23 mouse cellular contexts compared by ENCODE assay signal in the genomic region with DNA sequence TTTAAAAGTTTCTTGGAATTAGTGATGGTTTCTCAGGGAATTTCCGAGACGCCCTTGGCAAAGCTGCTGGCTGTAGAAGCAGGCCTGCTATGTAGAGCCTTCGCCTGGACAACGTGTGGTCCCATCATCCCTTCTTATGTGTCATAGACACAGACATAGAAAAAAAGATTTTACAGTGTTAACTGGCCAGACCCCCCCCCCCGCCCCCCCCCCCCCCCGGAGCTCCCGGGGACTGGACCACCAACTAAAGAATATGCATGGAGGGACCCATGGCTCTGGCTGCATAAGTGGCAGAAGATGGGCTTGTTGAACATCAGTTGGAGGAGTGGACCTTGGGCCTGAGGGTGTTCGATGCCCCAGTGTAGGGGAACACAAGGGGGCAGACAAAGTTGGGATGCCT. TPM values are rescaled to one million over a fixed set of nuclear protein-coding genes. Genes with fewer than 3 reads are reported as not detected.
DNase-seq lines count a peak whose midpoint lies in the region; ATAC-seq and TF ChIP-seq lines count a peak whose summit lies in the region.
"Had no signal": no experiment of that assay in that cellular context is flagged by ENCODE, and none has a peak within 500 bp of the region (broad histone marks: within the 10 kb centered on the region; RNA-seq: fewer than 3 reads in every experiment).

No protein-coding gene starts in this region.

- no peak for TF ChIP-seq CTCF in gastrocnemius, adult 2 months (IDR thresholded peaks at IDR 0.05)

- no peak overlapping the region for H3K4me2 ChIP-seq in heart, embryonic 13.5 days

- H3K27ac ChIP-seq in gastrocnemius, adult 2 months: peak overlapping the region; percentile 94
- H3K27ac ChIP-seq in heart, embryonic 10.5 days: no peak overlapping the region
- no peak overlapping the region for H3K27ac ChIP-seq in heart, embryonic 13.5 days (replicated peaks)

- H3K9me3 ChIP-seq in heart, embryonic 10.5 days: no peaks in the 10 kb centered on the region
- H3K9me3 ChIP-seq in heart, embryonic 13.5 days: no peaks in the 10 kb centered on the region
- H3K9me3 ChIP-seq: G1E had no signal

- H3K27me3 ChIP-seq in heart, embryonic 10.5 days (ENCODE audit: insufficient read depth, poor library complexity, severe bottlenecking): no peaks in the 10 kb centered on the region
- no peaks in the 10 kb centered on the region for H3K27me3 ChIP-seq in heart, embryonic 13.5 days (replicated peaks)
- H3K27me3 ChIP-seq: CH12.LX, Patski had no signal

- H3K36me3 ChIP-seq in heart, embryonic 10.5 days: peaks cover 17% of the 10 kb centered on the region
- peaks cover 22% of the 10 kb centered on the region for H3K36me3 ChIP-seq in heart, embryonic 13.5 days

- H3K4me3 ChIP-seq in gastrocnemius, adult 2 months: no peak overlapping the region; the same call in 1 of the 2 replicates
- H3K4me3 ChIP-seq in heart, embryonic 10.5 days: no peak overlapping the region
- H3K4me3 ChIP-seq in heart, embryonic 13.5 days: no peak overlapping the region

- 82% methylated on average over 8 of the region's 8 CpGs for WGBS in heart, embryonic 10.5 days
- 72% methylated on average over 8 of the region's 8 CpGs for WGBS in heart, embryonic 13.5 days

- 0 out of 2 replicates have a peak overlapping the region, but pooled peaks have one; percentile 10 for H3K9ac ChIP-seq in heart, embryonic 13.5 days

- intact Hi-C loops in gastrocnemius, adult 2 months (cut with DNase I): no loop called here
- intact Hi-C loops in heart, postnatal 25 days (cut with DNase I): no loop called here

- H3K4me1 ChIP-seq in heart, embryonic 10.5 days: peaks cover 63% of the 10 kb centered on the region
- H3K4me1 ChIP-seq in heart, embryonic 13.5 days: peaks cover 82% of the 10 kb centered on the region

- no peak for DNase-seq in gastrocnemius, adult 2 months
- no peak for DNase-seq in gastrocnemius, postnatal 4 days (ENCODE audit: low spot score in 2 of 2)
- peak; percentile 78 for DNase-seq in heart, adult 11 months
- no peak for DNase-seq in heart, postnatal 25 days (ENCODE audit: low spot score)
- DNase-seq in heart, embryonic 10.5 days (ENCODE audit: low spot score): peak; percentile 61
- no peak for DNase-seq in heart, adult 18-20 months
- no peak for DNase-seq in heart, adult 8-10 months (ENCODE audit: low spot score)
- DNase-seq: adrenal gland, adult 2 months; adrenal gland, adult 8-10 months; adrenal gland, postnatal 10 days; adrenal gland, postnatal 14 days; adrenal gland, postnatal 25 days; adrenal gland, postnatal 36 days; B cell, adult 2 months; cerebellum, adult 11 months; cerebellum, adult 11-12 months had no signal

- no peak for ATAC-seq in heart, embryonic 13.5 days (ENCODE audit: extremely low read depth, insufficient number of reproducible peaks, low FRiP score, low TSS enrichment)
- ATAC-seq: activated CD4-positive, CD25-positive, alpha-beta regulatory T cell, adult 4 months; CD4-positive, CD25-positive, alpha-beta regulatory T cell, adult 4 months; Patski had no signal

RNA-seq across cellular contexts. Expression of a gene that starts 11.6 kb away (rescaled TPM):
- 100 to 1,000 TPM; 397 to 426 TPM for total RNA-seq in gastrocnemius, adult 2 months (2021)
- 100 to 1,000 TPM; 137 to 148 TPM for total RNA-seq in gastrocnemius, postnatal 4 days (2021)
- 100 to 1,000 TPM; 257 to 283 TPM for total RNA-seq in heart, postnatal 25 days (2021)
- polyA plus RNA-seq in heart, embryonic 10.5 days (2016; fragmentation: Nextera tagmentation; extraction: Ambion mirVana): 55.0 and 60.0 TPM in 2 replicates
- 100 to 1,000 TPM; 383 to 397 TPM for total RNA-seq in heart, adult 18-20 months (2021)
- polyA plus RNA-seq in heart, embryonic 13.5 days (2015; fragmentation: Nextera tagmentation; extraction: Ambion mirVana): 47.5 and 51.0 TPM in 2 replicates
- 100 to 1,000 TPM; 361 to 439 (median 426) TPM for total RNA-seq in heart, adult 8-10 months (2022)

RNA-seq across cellular contexts. Expression of a gene that starts 39.6 kb away (rescaled TPM):
- not detected for total RNA-seq in gastrocnemius, adult 2 months (2021)
- not detected for total RNA-seq in gastrocnemius, postnatal 4 days (2021)
- total RNA-seq in heart, postnatal 25 days (2021): not detected
- 0.11 and 0.13 TPM in 2 replicates for polyA plus RNA-seq in heart, embryonic 10.5 days (2016; fragmentation: Nextera tagmentation; extraction: Ambion mirVana)
- total RNA-seq in heart, adult 18-20 months (2021): under 1 TPM; 0.07 to 0.10 TPM
- polyA plus RNA-seq in heart, embryonic 13.5 days (2015; fragmentation: Nextera tagmentation; extraction: Ambion mirVana): 0.09 TPM in 1 of 2 replicates, not detected in the other
- total RNA-seq in heart, adult 8-10 months (2022): under 1 TPM in 1 of 4 experiments, not detected in 3; 0.06 TPM
- total RNA-seq: CH12.LX, MEL had no signal
- polyA plus RNA-seq: G1E had no signal

Comparison
In these comparisons a context has a peak if more than half of its experiments do, and no peak if none do; other contexts are left out.
1. DNase-seq: peak in heart, adult 11 months (single experiment) and heart, embryonic 10.5 days (single experiment); none in gastrocnemius, adult 2 months (single experiment), gastrocnemius, postnatal 4 days (0 of 2), heart, postnatal 25 days (single experiment), heart, adult 18-20 months (0 of 2) and heart, adult 8-10 months (single experiment).